Mouse (Mus musculus) G1E-ER4 (cell line): ENCODE results near the gene Gm48552. TPM values are rescaled to one million over a fixed set of nuclear protein-coding genes. Genes with fewer than 3 reads are reported as not detected.

Experiments
- GATA1 ChIP-seq: IDR thresholded peaks from one replicate; pipeline ENCODE4 v1.8.0; 2012; ENCODE audit warnings: low read length, inconsistent platforms
- polyA plus RNA-seq: library from polyadenylated mRNA; stranded (reverse); fragments of >175 nt; gene quantifications from 2 replicates; pipeline ENCODE4 v1.2.3, GENCODE M21; 2012

Gene Gm48552
- 7.0 and 10.7 TPM in 2 replicates for polyA plus RNA-seq

DNA sequence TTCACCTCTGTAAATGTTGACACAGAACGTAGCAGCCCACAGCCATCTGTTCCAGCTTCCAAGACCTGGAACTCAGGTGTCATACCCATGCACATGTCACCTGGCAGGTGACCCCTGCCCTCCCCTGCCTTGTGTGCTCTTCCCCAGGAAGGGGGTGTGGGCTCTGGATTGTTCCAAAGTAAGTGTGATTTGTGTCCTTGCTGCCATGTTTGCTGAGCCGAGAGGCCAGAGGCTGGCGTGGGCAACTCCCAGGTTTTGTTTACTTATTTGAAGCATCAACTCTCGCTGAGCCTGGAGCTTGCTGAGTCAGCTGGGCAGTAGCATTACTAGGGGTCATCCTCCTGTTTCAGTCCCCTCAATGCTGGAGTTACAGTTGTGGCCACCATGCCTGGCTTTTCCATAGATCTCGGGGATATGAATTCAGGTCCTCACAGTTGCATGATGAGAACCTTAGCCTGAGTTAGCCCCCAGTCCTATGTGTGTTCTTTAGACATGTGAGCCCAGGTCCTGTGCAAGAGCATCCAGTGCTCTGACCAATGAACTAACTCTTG, at the start of gene Gm48552:
Gene Gm48552, plus strand, starts transcription at position 501 of the 551 bp plus-strand sequence.
- TF ChIP-seq GATA1, result no peak

DNA sequence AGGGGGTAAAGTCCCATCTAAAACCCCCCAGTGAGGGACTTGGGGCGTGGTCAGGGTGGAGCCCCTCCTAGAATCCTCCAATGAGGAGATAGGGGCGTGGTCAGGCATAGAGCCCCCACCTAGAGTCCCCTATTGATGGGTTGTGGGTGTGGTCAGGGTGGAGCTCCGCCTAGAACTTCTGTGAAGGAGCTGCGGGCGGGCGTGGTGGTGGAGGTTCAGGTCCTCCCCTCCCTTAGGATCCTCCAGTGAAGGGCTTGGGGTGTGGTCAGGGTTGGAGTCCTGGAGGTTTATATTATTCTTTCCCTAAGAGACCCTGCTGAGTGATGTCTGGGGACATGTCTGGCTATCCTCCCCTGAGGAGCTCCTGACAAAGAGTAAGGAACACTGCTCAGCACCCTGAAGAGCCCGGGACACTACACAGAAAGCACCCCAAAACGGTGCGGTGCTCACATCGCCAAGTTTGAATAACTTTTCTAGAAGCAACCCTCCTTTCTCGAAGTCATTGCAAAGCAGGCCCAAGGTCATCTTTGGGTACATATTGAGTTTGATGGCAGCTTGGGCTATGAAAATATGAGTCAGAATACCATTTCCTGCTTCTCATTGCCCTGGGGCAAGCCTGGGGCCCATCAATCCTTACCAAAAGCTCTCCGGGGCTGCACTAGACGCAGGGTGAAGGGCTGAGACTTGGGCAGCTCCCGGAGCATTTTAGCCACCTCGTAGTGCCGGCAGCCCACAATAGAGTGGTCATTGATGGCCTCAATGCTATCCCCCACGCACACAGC, 48.1 kb upstream of the Gm48552 start:
- TF ChIP-seq GATA1, result no peak

DNA sequence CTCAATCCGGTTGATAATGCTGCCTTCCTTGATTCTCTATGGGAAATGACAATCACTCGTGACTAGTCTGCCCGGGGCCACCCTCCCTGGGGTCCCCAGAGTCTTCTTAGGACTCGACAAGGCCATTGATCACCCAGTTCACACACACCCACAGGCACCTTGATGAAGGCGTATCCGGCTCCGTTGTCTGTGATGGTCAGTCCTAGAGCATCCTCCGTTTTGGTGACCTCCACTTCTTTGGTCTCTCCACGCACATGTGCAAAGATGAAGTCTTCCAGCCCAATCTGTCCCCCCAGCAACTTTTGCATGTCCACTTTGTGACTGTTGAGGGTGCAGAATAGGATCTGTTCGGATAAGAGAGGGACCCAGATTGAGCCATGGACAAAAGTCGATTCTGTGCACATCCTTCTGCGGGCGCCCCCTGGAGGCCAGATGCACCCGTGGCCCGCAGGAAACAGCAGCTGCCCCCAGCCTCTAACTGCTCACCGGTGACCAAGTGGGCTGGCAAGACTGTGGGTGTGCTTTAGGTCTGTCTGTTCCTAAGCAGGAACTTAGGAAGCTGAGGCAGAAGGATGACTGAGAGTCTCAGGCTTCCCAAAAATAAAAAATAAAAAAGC, 47.4 kb upstream of the Gm48552 start:
- no peak for TF ChIP-seq GATA1

DNA sequence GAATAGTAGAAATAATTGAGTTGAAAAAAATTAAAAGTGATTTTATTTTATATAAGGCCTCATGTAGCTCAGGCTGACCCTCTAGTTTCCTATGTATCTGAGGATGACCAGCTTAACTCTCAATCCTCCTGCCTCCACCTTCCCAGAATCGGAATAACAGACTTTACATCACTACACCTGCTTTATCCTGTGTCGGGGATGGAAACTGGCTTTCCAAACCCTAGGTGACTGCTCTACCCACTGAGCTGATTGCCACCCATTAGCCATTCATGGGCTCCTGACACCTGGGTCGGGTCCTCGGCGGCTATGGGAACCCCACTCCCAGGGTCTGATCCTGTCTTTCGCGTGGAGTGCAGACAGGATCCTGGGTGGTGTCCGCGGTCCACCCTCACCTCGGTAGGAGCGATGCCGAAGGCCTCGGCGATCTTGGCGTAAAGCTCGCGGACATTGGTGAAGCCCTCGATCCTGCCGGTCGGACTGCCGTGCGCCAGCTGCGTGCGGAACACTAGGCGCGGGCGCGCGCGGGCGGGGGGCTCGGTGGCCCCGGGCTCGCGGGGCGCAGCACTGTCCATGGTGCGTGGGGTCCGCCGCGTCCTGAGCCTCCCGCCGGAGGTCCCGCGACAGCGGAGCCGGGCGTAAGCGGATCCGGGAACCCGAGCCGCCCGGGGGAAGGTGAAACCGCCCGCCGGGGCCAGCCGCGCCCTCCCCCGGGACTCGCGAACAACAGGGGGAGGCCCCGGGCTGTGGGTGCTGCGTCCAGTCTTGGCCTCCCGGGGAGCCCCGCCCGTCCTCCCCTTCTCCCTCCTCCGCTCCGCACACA, 45.9 kb upstream of the Gm48552 start, which contains the start of gene Gipc3:
Gene Gipc3, minus strand, starts transcription at position 581 of the 820 bp plus-strand sequence.
- TF ChIP-seq GATA1, result no peak

DNA sequence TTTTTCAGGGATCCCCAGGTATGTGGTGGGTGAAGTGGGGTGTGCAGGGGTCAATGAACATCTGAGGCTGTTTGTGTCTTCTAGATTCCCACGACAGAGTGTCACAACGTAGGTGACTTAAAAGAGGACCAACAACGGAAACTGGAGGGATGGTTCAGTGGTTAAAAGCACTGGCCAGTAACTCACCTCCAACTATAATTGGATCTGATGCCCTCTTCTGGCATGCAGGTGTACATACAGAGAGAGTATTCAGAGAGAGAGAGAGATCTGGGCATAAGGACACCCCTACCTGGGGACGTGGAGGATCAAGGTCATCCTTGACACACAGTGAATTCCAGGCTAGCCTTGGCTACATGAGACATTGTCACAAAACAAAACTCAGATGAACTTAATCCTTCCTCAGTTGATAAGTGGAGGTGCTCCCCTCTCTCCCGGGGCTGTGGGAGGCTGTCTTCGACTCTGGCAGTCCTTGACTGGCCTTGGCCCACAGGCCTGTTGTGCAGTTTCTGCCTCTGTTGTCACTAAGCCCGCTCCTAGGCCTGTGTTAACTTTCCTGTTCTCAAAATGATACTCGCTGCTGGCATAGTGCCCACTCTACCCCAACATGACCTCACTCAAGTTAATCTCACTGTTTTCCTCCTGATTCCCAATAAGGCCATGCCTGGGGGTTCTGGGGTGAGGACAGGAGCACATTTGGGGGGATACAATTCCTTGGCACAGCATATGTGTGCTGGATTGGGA, 44.2 kb upstream of the Gm48552 start:
- no peak for TF ChIP-seq GATA1

DNA sequence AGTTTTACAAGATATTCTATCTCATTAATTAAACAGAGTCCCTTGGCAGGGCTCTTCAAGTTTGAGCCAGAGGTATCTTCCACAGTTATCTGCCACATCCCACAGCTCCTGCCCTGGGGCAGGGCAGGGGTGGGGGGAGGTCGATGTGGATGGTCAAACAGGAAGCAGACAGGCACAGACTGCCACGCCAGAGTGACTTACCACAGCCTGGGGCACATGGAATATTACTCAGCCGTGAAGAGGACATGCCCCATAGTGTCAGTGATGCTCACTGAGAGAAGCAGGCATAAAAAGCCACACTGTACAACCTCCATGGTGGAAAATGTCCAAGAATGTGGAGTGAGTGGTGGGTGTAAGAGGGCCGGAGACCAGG, 43.7 kb upstream of the Gm48552 start:
- no peak for TF ChIP-seq GATA1

DNA sequence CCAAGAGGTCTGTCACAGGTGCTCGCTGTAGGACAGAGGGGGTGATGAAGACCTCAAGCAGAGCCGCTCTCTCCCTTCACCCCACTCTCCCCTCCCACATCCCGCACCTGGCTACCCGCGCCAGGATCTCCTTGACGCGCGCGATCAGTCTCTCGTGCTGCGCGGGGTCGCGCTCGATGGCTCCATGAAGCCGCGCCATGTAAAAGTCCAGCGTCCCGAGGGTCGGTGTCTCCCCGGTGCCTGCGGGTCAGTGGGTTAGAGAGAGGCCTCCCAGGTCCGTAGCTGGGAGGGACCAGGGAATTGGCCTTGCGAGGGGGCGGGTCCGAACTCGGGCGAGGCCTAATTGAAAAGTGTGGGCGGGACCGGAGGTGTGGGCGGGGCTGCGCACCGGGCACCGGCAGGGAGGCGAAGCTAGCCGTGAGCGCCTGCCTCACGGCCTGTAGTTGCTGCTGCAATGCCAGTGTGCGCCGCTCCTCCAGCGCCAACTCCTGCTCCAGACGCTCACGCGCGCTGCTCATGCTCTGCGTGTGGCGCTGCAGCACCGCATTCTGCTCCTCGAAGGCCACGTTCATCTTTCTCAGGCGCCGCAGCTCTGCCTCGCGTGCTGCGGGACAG, 42.2 kb upstream of the Gm48552 start:
- no peak for TF ChIP-seq GATA1

DNA sequence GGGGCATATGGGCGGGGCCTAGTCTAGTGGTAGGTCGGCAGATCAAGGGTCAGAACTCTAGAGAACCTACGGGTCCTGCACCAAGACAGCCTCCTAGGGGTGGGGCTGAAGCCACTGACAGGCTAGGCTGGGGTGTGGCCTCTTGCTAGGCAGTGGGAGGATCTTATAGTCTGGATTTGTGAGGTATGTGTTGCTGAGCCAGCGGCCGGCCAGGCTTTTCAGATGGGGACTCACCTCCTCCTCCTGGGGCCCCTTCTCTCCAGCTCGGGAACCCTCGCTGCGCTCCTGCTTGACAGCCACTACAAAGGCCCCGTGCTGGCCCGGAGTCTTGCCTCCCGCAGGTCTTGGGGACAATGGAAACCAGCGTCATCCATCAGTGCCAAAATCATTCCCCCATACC, 39.7 kb upstream of the Gm48552 start:
- no peak for TF ChIP-seq GATA1

DNA sequence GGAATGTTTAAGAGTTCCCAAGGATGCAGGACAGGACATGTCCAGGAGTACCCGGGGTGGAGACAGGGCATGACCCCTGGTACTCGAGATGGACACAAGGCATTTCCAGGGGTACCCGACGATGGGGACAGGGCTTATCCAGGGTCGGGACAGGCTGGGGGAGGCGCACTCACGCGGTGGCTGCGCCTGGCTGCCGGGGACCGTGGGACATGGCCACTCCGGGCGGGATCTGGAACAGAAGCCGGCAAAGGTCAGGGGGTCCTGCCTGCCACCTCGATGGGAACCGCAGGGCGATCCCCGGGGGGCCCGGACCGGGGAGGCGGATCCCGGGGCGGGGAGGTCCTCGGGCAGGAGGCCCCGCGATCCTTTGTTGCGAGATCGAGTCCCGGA, 38.8 kb upstream of the Gm48552 start:
- no peak for TF ChIP-seq GATA1

DNA sequence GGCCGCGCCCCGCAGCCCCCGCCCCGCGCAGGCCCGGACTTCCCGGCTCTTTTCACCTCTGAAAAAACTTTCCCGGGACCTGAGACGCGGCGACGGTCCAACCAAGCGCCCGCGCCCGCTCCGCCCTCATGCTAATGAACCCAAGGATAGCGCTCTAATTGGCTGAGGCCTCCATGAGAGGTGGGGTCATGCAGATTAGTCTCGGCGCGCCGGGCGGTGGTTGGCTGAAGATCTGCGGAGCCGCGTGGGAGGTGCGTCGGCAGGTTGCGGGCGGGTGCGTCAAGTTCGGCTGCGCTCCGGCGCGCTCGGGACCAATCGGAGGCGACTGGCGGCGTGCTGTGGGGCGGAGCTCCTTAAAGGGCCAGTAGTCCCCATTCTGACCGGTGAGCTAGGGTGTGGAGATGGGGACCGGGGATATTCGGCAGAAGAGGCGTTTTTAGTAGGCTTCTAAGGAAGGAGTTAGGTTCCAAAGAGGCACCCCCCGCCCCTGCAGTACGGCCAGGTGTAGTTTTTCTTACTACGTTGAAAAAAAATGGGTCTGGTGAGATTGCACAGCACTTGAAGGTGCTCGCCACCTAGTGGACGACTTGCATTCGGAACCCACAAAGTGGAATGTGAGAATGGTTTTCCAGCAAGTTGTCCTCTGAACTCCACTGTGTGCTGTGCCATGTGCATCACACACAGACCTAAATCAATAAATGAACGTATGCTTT, 38.3 kb upstream of the Gm48552 start, which contains the start of gene Hmg20b:
Gene Hmg20b, minus strand, starts transcription at position 130 of the 713 bp plus-strand sequence.
- no peak for TF ChIP-seq GATA1

DNA sequence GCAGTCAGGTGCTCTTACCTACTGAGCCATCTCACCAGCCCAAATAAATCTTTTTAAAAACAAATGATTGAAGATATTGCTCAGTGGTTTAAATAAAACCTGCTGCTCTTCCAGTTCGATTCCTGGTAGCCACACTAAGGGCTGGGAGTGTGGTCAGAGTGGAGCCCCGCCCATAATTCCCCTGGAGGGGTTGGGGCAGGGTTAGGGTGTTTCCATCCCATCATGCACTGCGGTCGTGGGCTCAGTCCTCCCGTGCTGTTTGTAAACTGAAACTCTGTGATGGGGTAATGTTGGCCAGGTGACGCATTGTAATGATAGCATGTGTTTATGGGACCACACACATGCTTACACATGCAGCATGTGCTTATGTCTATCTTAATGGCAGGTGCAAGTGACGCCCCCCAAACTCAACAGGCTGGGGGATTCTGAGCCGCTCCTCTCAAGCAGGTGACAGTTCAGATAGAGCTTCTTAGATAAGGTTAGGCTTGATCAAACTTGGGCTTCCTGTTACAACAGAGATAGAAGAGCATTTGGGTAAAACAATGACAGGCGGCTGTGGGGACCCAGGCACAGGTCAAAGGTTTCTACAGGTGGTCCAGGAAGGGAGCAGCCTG, 37.0 kb upstream of the Gm48552 start:
- no peak for TF ChIP-seq GATA1

DNA sequence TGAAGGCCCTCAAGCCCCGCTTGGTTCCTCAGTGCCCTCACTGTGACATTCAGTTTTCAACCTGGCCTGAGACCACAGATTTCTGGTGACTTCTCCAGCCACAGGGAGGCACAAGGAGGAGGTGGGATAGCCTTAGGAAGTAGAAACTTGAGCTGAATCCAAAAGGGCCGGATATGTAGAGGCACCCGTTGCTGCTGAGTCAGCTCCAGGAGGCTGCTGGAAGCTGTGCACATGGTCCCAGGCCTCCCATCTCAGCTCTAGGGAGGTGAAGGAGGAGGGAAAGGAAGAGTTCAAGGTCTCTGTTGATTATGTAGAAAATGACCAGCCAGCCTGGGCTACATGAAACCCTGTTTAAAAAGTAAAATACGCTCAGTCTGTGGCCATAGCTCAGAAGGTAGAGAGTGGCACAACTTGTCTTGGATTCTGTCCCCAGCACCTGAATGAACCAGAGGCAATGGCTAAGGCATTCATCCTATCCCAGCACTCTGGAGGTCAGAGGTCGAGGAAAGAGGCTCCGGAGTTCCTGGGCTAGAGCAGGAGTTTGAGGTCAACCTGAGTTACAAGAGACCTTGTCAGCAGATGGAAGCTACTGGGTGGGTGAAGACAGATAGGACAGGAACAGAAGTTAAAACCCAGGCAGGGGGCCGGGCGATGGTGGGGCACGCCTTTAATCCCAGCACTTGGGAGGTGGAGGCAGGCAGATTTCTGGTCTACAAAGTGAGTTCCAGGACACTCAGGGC, 33.9 kb upstream of the Gm48552 start:
- no peak for TF ChIP-seq GATA1

DNA sequence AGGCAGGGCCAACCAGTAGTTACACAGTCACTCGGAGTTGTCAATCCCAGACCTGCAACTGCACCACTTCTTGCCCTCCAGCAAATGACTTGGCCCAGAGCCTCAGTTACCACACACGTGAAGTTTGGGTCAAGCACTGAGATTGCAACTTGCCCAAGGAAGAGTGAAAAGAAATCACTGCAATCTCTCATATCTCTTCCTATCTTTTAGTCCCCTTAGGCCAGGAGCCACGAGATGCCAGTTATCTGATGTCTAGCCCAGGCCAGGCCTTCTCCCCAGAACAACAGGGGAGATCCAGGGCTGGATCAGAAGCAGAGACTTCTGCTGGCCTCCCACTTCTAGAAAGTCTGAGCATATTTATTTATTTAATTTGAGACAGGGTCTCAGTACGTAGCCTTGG, 33.3 kb upstream of the Gm48552 start:
- no peak for TF ChIP-seq GATA1
